Mouse (Mus musculus) ES-CJ7 (cell line): ENCODE measurements around the gene Hist1h2bh.
A peak's percentile ranks its signal among the peaks of the same experiment; 100 is the strongest.
"Not testable (repeated sequence)": the region's sequence is repeated elsewhere in the genome, so short reads cannot be mapped to it uniquely, and the experiment has no call there.

Experiments used
- DNase-seq: peaks from one replicate; pipeline ENCODE4 v3.0.0; 2011; ENCODE audit warnings: low read depth, low spot score

The Hist1h2bh gene

DNA sequence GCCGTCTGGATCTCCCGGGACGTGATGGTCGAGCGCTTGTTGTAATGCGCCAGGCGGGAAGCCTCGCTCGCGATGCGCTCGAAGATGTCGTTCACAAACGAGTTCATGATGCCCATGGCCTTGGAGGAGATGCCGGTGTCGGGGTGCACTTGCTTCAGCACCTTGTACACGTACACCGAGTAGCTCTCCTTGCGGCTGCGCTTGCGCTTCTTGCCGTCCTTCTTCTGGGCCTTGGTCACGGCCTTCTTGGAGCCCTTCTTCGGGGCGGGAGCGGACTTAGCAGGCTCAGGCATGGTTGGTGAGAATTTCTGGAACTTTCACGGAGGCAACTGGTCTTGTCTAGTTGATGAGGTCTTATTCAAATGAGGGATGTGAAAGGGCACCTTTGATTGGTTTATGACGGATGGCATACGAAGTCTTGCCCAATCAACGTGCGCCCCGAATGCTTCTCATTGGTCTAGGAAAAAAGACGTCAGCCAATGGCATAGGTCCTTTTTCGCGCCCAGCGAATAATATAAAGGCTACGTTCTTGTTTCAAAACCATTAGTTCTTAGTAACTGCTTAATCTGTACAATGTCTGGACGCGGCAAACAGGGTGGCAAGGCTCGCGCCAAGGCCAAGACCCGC lies 30.8 kb upstream of the Hist1h2bh start, which contains the start of the genes Hist1h2bf and Hist1h2ad:
Gene Hist1h2bf (minus strand): TSS at position 299 of the 627 bp plus-strand sequence.
Gene Hist1h2ad (plus strand): TSS at position 484 of the 627 bp plus-strand sequence.
- DNase-seq, result peak; percentile 100

DNA sequence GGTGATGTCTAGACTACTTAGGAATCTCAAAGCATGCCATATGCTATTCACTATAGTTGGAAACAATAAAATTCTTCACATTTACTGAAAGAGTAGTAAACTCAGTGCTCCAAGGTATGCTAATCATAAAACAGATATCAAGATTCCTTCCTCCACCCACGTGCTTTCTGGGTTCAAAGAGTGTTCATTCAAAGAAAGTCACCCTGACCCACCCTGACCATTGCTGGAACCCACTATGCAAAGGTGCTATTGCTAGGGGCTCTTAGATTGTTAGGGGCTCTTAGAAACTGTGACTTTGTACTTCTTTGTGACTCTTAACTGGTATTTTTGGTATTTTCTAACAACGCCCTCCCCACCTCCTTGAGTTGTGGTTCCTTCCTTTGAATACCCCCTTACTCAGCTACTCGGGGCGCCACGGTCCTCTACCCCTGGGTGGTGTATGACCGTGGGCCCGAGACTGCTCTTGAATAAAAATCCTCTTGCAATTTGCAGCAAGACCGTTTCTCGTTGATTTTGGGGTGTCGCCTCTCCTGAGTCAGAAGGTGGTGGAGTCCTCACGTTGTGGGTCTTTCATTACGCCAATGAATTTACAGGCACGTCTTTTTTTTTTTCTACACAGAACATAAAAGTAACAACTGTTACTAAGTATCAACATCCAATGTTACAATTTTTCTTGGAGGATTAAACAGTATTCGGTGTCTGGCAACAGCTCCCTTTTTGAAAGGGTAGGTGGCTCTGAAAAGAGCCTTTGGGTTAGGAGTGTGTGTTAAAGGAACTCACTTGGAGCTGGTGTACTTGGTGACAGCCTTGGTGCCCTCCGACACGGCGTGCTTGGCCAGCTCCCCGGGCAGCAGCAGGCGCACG lies 30.1 kb upstream of the Hist1h2bh start:
- DNase-seq, result not testable (repeated sequence)

DNA sequence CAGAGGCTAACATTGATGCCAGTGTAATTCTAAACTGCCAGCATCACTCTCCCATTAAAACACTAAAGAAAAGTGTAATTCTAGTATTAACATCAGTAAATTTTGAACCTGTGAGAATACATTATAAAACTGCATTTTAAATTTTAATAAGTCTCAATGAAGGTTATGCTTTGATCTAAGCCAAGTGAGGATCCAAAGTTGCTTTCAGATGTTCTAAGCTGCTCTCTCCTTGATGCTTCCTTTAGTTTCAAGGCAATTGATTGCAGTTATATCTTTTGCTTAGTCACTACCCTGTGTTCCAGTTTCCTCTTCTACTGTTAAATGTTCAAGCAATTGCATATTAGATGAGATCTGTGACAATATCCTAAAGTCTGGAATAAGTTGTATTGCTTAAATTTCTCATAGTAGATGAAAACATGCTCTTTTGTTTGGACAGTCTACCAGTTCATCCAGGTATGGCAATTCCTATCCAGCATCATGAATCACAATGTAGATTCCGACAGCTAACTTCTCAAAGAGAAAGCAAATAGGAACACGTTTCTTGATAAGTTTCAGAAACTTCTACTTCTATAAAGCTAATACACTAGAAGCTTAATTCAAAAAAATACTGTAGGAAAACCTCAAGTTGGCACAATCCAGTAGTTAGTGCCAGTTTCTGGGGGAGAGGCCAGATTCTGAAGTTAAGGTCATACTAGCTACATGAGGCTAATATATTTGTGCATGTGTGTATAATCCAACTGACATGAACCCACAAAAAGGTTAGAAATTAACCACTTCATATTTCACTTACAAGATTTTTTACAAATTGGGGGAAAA lies 29.2 kb upstream of the Hist1h2bh start:
- peak; percentile 51 for DNase-seq

DNA sequence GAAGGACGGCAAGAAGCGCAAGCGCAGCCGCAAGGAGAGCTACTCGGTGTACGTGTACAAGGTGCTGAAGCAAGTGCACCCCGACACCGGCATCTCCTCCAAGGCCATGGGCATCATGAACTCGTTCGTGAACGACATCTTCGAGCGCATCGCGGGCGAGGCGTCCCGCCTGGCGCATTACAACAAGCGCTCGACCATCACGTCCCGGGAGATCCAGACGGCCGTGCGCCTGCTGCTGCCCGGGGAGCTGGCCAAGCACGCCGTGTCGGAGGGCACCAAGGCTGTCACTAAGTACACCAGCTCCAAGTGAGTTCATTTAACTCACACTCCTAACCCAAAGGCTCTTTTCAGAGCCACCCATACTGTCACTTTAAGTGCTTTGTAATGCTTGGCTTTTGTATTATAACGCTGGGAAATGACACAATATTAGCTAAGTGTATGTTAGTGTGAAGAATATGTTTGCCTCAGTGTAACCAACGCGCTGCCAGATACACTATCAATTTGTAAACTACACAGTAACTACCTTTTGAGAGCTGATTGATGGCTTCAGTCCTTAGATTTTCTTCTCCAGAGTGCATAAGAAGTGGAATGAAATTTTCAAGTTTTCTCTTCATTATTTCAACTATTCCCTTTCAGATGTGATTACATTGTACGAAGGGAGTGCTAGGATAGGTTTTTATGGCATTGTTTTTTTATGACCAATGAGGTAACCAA lies 28.5 kb upstream of the Hist1h2bh start:
- peak; percentile 67 for DNase-seq

DNA sequence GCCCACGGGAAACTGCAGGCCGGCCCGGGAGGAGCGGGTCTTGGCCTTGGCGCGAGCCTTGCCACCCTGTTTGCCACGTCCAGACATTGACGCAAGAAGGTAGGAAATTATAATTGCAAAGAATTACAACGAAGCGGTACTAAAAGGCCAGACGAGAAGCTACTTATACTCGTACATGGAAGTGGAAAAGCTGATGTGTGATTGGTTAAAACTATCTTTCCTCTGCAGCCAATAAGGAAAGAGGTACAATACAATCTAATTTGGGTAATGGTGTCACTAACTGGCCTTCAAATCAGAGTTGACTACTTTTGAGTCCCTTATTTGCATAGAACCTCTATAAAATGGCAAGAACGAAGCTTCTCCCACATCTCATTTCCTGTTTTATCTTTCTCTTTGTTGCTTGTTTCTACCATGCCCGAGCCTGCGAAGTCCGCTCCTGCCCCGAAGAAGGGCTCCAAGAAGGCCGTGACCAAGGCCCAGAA lies 27.9 kb upstream of the Hist1h2bh start, which contains the start of the genes Hist1h2ae and Hist1h2bg:
Gene Hist1h2ae (minus strand): TSS at position 199 of the 482 bp plus-strand sequence.
Gene Hist1h2bg (plus strand): TSS at position 375 of the 482 bp plus-strand sequence.
- DNase-seq, result peak; percentile 98

DNA sequence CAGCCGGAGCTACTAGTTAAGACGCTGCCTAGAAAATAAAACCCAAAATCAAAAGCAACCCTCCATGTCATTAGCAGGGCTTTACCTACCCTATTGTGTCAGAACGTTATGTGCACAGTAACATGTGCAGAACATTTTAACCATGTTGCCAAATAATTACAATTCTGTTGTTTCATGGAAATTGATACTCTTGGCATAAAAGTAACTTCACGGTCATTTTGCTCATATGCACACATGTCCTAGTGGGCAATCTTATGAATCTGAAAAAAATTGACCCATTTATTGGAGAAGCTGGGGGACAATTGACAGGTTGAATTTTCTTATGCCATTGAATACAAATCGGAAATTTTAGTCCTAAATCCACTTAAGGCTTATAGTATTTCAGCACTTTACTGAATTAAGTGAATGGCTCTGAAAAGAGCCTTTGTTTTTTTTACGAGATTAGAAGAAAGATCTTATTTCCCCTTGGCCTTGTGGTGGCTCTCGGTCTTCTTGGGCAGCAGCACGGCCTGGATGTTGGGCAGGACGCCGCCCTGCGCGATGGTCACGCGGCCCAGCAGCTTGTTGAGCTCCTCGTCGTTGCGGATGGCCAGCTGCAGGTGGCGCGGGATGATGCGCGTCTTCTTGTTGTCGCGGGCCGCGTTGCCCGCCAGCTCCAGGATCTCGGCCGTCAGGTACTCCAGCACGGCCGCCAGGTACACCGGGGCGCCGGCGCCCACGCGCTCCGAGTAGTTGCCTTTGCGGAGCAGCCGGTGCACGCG lies 27.2 kb upstream of the Hist1h2bh start:
- peak; percentile 56 for DNase-seq

DNA sequence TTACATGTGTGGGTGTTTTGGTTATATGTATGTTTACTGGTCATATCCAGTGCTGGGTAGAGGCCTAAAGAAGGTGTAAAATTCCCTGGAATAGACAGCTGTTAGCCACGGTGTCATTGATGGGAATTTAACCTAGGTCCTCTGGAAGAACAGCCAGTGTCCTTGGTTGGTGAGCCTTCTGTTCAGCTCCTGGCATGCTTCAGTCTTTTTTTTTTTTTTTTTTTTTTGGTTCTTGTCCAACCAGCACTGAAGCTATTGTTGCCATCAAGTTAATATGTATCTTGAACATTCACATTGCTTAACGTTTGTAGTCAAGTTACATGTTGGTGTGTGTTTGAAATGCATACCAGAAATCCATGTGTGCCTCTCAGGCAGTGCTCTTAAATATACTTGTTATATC lies 21.3 kb upstream of the Hist1h2bh start:
- no peak for DNase-seq

DNA sequence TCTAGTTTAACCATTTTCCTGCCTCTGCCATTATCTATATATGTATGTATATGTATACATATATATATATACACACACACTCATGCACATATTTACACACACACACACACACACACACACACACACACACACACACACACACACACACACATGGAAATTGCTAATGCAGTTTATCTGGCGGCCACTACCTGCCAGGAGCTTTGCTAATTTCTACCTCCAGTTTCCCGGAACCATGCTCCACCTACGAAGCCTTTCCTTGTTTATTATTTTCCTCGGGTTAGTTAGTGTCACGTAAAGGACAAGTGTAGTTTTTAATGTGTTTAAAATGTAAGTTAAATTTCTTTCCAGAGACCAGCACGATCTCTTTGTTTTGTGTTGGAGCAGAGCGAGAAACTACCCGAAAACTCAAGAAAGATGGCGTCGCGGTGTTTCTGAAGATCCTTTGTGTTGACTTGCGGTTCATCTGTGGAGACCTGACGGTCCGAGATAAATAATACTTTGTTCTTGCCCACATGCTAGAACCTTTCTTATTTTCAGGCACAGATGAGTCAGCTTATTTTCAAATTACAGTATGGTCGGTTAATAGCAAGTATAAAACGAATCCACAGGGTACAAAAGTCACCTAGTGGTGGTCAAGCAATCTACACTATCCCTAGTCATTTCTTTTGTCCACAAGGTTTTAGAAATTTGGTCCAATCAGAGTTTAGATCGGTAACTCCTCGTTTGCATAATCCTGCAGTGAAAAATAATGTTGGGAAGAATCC lies 19.7 kb upstream of the Hist1h2bh start:
- peak; percentile 90 for DNase-seq

DNA sequence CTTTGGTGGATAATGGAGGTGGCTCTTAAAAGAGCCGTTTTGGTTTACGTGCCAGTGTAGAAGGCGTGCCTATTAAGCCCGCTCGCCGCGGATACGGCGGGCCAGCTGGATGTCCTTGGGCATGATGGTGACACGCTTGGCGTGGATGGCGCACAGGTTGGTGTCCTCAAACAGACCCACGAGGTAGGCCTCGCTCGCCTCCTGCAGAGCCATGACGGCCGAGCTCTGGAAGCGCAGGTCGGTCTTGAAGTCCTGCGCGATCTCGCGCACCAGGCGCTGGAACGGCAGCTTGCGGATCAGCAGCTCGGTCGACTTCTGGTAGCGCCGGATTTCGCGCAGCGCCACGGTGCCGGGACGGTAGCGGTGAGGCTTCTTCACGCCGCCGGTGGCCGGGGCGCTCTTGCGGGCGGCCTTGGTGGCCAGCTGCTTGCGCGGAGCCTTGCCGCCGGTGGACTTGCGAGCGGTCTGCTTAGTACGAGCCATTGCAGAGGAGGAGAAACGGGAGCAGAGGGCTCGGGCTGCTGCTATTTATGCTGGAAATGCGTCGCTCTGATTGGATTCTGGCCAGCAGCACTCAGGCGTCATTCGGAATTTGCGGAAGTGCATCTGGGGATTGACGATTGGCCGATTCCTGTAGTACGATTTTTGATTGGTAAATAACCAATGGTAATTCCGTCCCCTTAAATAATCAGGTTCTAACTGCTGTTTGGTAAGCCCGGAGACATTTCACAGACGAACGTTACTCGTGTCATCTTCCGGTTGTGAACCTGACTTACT lies 18.9 kb upstream of the Hist1h2bh start, which contains the start of gene Hist1h3e:
Gene Hist1h3e (minus strand): TSS at position 487 of the 777 bp plus-strand sequence.
- peak; percentile 99 for DNase-seq

DNA sequence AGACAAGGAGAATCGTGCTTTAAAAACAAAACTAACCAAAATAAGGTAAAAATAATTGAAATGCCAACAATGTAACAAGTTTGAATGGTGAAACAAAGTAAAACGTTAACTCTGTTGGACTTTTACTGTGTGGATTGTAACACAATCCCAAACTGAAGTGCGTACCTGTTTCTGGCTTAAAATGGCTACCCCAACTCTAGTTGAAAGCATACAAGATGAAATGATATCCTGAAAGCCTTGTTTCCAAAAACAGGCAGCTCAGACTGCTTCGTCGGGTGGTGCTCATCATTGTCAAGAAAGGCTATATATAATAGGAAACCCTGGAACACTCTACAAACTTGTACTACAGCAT lies 18.3 kb upstream of the Hist1h2bh start:
- DNase-seq, result not testable (repeated sequence)

DNA sequence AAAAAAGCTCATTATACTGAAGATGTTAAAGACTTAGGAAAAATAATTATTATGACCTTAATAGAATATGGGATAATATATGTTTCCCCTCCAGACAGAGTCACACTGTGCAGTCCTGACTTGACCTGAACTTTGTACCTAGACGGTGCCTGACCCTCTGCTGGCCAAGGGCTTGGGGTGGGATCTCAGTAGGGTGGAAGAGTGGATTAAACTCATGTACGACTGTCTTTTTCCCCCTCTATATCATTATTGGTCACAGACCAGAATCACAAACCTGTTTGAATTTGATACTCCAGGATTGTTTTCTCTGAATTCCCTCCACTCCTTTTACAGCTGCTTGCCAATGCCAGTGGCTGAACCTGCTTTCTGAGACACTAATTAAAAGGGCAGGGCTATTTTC lies 17.5 kb upstream of the Hist1h2bh start:
- not testable (repeated sequence) for DNase-seq

DNA sequence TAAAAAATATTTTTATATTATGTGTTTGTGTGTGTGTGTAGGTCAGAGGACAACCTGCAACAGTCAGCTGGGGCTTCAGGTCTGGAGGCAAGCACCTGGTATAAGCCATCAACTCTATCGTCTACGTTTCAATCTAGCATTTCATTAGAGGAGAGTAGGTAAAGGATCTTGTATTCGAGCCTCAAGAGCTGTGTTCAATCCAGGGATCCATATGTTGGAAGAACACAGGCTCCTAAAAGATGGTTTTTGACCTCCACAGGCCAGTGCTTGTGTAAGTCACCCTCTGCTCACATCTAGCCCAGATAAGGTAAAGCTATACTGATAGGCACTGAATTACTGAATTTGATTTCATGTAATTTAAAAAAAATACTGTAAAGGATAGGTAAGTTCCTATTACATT lies 13.7 kb upstream of the Hist1h2bh start:
- no peak for DNase-seq

DNA sequence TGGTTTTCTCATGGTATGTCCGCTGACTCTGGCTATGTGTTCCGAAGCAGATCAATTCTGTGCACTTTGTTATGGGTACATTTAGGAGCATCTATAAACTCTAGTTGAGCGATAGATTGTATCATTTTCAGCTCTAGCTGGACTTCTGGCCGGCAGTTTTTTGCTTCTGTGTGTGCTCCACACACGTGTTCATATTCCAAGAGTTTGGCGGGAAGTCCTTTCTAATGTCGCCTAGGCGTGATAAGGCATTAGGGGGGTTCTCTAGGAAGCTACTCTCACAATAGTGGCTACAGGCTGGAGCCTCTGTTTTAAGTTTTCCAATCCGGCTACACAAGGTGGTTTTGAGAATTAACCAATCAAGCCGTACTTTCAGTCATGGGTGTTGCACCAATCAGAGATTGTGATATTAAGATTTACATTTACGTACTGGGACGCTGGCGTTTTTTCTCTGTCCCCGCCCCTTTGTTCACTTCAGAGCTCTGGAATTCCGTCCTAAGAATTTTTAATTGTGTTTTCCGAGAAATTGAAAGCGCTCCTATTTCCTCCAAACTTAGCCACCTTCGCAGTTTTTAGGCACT lies 12.7 kb upstream of the Hist1h2bh start:
- DNase-seq, result peak; percentile 95

DNA sequence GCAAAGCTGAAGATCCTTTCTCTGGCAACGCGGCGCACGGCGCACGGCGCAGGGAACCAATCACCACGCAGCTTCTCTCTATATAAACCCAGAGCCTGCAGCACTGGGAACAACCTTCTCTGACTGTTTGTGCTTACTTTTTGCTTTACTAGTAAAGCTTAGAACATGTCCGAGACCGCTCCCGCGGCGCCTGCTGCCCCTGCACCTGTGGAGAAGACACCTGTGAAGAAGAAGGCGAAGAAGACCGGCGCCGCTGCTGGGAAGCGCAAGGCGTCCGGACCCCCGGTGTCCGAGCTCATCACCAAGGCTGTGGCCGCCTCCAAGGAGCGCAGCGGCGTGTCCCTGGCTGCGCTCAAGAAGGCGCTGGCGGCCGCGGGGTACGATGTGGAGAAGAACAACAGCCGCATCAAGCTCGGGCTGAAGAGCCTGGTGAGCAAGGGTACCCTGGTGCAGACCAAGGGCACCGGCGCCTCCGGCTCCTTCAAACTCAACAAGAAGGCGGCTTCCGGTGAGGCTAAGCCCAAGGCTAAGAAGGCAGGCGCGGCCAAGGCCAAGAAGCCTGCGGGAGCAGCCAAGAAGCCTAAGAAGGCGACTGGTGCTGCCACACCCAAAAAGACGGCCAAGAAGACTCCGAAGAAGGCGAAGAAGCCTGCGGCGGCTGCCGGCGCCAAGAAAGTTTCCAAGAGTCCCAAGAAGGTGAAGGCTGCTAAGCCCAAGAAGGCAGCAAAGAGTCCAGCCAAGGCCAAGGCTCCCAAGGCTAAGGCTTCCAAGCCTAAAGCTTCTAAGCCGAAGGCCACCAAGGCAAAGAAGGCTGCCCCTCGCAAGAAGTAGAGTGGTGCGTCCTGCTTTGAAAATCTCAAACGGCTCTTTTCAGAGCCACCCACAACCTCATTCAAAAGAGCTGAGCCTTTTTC lies 12.0 kb upstream of the Hist1h2bh start:
- DNase-seq, result peak; percentile 94

DNA sequence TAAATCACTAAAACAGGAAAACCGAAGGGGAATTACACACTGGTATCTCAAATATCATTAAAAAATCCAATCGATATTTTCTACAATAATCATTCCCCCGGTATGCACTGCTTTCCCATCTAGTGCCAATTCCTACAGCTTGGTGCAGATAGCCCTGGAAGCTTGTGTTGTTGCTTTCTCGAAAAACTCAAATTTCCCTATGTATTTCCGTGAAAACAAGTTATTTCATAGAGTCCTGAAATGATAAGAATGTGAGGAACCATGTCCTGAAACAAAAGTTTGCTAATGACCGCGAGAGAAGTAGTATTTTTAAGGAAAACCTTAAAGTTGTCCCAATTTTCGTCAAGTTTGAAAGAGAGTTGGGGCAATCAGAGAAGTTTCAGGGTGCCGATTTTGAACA lies 11.2 kb upstream of the Hist1h2bh start:
- no peak for DNase-seq

DNA sequence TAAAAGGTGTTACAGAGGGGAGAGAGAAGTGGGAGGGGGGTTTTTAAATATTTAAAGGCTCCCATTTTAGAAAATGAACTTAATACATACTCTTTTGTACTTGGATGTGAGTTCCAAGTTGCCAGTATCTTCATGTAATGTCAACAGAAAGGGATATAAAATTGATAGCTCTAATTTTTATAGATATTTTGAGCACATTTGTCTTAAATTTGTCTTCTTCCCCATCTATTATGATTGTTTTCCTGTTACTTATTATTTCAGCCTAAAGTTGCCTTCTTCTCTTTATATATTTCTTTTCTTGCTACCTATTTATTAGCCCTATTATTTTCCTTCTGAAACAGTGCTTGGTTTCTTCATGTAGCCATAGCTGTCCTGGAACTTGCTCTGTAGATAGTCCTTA lies 9.8 kb upstream of the Hist1h2bh start, which contains the start of gene Hist1h1d:
Gene Hist1h1d (plus strand): TSS at position 301 of the 400 bp plus-strand sequence.
- no peak for DNase-seq
